Mouse (Mus musculus) midbrain, embryonic 16.5 days (tissue): Measurements from ENCODE around the gene C1qtnf7. TPM values are rescaled to one million over a fixed set of nuclear protein-coding genes. Genes with fewer than 3 reads are reported as not detected.

Experiments
- ATAC-seq: fragments of 200-750 bp; cut with Nextera tagmentation; 2 replicates; pipeline ENCODE4 v1.8.0; 2017; ENCODE audit warnings: moderate TSS enrichment
- H3K27ac ChIP-seq: fragments of 300-500 bp; sonication (generic); 2 replicates; pipeline ENCODE4 v1.5.1; 2014; ENCODE audit warnings: mild to moderate bottlenecking, low read length, mixed read lengths
- H3K27me3 ChIP-seq: fragments of 300-500 bp; sonication (generic); 2 replicates; pipeline ENCODE4 v1.6.1; 2014; ENCODE audit warnings: low read depth, low read length, mixed read lengths; ENCODE audit not compliant: control insufficient read depth, insufficient read depth
- H3K36me3 ChIP-seq: fragments of 300-500 bp; sonication (generic); 2 replicates; pipeline ENCODE4 v1.6.1; 2014; ENCODE audit warnings: mild to moderate bottlenecking, low read length, moderate library complexity, mixed read lengths; ENCODE audit not compliant: control insufficient read depth, insufficient read depth
- H3K4me1 ChIP-seq: fragments of 300-500 bp; sonication (generic); 2 replicates; pipeline ENCODE4 v1.6.1; 2014; ENCODE audit warnings: mild to moderate bottlenecking, low read length, mixed read lengths; ENCODE audit not compliant: control insufficient read depth, insufficient read depth
- H3K4me2 ChIP-seq: fragments of 300-500 bp; sonication (generic); 2 replicates; pipeline ENCODE4 v1.6.1; 2014; ENCODE audit warnings: mild to moderate bottlenecking, low read length, mixed read lengths
- H3K4me3 ChIP-seq: fragments of 300-500 bp; sonication (generic); 2 replicates; pipeline ENCODE4 v1.5.1; 2014; ENCODE audit warnings: low read depth, mild to moderate bottlenecking, low read length, moderate library complexity, mixed read lengths
- H3K9ac ChIP-seq: fragments of 300-500 bp; sonication (generic); 2 replicates; pipeline ENCODE4 v1.6.1; 2014; ENCODE audit warnings: low read depth, low read length, mixed read lengths
- H3K9me3 ChIP-seq: fragments of 300-500 bp; sonication (generic); replicated peaks from 2 replicates; pipeline ENCODE4 v1.6.1; 2014; ENCODE audit warnings: mild to moderate bottlenecking, low read length, mixed read lengths; ENCODE audit not compliant: control insufficient read depth, poor library complexity, severe bottlenecking
- WGBS: fragments of 180-500 bp; shearing (Covaris S2); extraction: QIAGEN DNeasy Blood & Tissue Kit; methylation state at CpG from one replicate; pipeline ENCODE4 v1.1.7; 2014; 5-methylcytosine and 5-hydroxymethylcytosine counted together
- polyA plus RNA-seq: library from polyadenylated mRNA; unstranded; fragments of >200 nt; fragmentation: Nextera tagmentation; extraction: Ambion mirVana; gene quantifications from 2 replicates; pipeline ENCODE4 v1.2.1, GENCODE M21; 2015

Gene C1qtnf7
- polyA plus RNA-seq, 1 experiment from 2014 or later: 1.1 TPM

DNA sequence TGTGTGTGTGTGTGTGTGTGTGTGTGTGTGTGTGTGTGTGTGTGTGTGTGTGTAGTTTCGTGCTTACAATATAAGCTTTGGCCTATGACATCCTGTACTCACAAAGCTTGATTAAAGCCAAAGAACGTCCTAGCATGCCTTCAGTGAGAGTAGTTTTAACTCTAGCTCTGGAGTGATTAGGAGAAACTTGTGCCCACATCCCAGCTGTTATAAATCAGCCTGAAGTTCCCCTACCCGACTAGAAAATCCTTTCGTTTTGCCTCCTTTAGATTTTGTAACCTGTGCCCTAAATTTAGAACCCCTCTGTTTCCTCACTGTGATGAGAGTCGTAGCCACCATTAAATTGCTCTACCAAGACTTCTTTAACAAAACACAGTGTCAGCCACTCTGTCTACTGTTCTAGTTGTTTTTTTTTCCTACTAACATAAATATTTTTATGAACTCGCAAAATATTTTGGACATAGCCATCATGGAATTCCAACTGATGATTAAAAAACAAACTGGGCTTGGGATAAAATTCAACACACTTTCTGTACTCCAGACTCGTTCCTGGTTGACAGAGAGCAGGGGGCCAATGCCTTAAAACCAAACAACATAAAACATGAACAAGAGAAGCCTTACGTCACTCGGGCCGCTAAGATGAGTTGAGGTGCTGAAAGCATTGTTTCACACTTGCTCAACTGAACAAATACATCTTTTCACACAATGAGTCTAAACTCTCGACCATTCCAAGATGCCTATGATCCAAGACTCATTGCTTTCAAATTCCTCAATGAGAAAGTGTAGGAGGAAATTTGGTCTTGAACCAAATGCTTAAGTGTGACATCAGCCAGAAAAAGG, 70.3 kb downstream of the C1qtnf7 start:
- H3K4me1 ChIP-seq: peaks cover 10% of the 10 kb centered on the region
- H3K27ac ChIP-seq: no peak overlapping the region
- H3K36me3 ChIP-seq: no peaks in the 10 kb centered on the region
- H3K27me3 ChIP-seq: no peaks in the 10 kb centered on the region
- H3K4me3 ChIP-seq: no peak overlapping the region
- 81% methylated on average over 11 of the region's 11 CpGs for WGBS
- no peak overlapping the region for H3K4me2 ChIP-seq
- no peak for ATAC-seq
- H3K9me3 ChIP-seq: no peaks in the 10 kb centered on the region
- no peak overlapping the region for H3K9ac ChIP-seq

DNA sequence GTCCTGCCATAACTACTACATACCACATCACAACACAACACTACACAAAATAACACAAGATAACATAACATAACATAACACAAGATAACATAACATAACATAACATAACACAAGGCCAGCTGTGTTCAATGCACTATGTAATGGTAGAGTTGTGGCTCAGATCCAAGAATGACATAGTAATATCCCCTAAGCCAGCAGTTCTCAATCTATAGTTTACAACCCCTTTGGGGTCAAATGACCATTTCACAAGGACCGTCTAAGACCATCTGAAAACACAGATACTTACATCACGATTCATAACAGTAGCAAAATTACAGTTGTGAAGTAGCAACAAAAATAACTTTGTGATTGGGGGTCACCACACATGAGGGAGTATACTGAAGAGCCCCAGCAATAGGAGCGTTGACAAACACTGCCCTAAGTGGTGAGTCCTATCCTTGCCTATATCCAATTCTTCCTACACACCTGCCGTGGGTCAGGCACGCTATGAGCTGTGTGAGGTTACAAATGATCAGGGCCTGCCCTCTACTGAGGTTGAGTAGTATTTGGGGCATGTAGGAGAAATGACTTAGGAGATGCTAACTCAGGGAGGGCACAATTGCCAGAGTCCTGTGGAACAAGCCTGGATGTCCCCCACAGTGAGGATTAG, 73.6 kb downstream of the C1qtnf7 start:
- Histone ChIP-seq H3K4me3 (no peak overlapping the region), H3K9ac (no peak overlapping the region), H3K27ac (no peak overlapping the region), H3K36me3 (no peaks in the 10 kb centered on the region), H3K9me3 (no peaks in the 10 kb centered on the region), H3K4me1 (peaks cover 4% of the 10 kb centered on the region; the same call in 1 of the 2 replicates), H3K4me2 (no peak overlapping the region), H3K27me3 (no peaks in the 10 kb centered on the region)
- WGBS: 71% methylated on average over 5 of the region's 5 CpGs
- ATAC-seq: no peak

DNA sequence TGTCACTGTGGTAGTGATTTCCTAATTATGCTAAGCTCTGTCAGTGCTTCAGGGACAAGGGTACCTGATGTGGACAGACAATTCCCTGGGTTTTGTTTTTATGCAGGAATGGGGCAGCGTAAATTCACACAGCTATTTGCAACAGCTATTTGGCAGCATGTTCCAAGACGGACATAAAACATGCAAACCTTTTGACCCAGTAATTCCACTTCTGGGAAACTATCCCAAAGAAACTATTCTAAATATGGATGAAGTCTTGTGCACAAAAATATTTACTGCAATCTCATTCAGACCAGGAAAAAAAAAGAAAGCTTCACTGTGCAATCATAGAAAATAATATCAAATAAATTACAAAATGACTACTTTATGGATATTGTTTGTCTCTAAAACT, 74.1 kb downstream of the C1qtnf7 start:
- H3K4me3 ChIP-seq: no peak overlapping the region
- H3K4me2 ChIP-seq: no peak overlapping the region
- no peak overlapping the region for H3K27ac ChIP-seq
- no peak for ATAC-seq
- H3K4me1 ChIP-seq: peaks cover 2% of the 10 kb centered on the region; the same call in 1 of the 2 replicates
- no peak overlapping the region for H3K9ac ChIP-seq
- 8% methylated on average over 2 of the region's 2 CpGs for WGBS
- H3K9me3 ChIP-seq: no peaks in the 10 kb centered on the region
- H3K36me3 ChIP-seq: no peaks in the 10 kb centered on the region
- no peaks in the 10 kb centered on the region for H3K27me3 ChIP-seq

DNA sequence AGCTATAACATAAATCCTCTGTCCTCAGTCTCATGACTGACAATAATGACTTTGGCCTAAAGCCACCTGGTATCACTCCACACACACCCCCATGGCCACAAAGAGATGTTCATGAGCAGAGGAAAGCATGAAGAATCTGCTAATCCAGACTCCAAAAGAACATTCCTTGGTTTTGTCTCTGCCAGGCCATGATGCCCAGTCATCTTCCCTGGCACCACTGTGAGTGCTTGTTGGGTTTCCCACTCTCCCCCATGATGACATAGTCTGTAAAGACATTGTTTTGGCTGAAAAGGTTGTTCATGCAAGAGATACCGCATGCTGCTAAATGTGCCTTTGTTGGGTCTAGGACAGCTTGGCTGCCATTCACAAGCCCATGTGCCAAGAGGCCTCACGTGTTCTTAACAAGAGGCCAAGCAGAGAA, 75.0 kb downstream of the C1qtnf7 start:
- Histone ChIP-seq H3K9me3 (no peaks in the 10 kb centered on the region), H3K27ac (no peak overlapping the region), H3K9ac (no peak overlapping the region), H3K4me3 (no peak overlapping the region), H3K27me3 (no peaks in the 10 kb centered on the region), H3K4me1 (no peaks in the 10 kb centered on the region), H3K36me3 (no peaks in the 10 kb centered on the region), H3K4me2 (no peak overlapping the region)
- WGBS: 78% methylated on average over 2 of the region's 2 CpGs
- no peak; the same call in 1 of the 2 replicates for ATAC-seq

DNA sequence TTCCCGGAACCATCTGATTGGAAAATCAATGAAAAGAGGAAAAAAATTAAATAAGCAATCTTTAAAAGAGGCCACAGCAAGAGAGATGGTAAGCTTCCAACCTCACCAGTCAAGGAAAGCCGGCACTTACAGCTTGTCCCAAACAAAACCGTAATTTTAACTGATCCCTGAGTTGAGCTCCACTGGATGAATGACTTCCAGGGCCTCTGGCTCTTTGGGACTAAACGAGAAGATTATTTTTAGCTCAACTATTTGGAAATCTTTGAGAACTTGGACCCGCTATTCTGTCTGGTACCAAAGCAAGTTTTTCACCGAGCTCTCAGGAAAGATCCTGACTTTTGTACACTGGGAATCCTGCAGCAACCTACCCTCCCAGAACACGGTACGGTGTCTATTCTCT, 86.3 kb downstream of the C1qtnf7 start:
- ATAC-seq: no peak

DNA sequence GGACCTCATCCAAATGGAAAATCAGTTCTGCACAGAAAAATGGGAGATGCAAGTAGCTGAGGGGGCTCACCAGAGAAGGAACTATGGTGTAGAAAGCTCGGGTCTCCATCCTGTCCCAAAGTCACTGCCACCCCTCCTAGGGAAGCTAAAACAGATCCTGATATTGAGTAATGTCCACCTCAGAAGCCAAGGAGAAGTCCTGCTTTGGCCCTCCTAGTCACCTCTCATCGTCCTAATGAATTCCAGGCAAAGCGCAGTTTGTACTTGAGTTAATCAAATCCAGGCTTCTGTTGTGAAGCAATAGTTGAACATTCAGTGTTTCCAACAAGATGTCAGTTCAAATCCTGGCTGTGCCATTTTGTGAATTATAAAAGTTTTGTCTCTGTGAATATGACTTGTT, 87.2 kb downstream of the C1qtnf7 start:
- WGBS: 88% methylated on average over 3 of the region's 3 CpGs
- no peak overlapping the region for H3K4me3 ChIP-seq
- H3K4me2 ChIP-seq: no peak overlapping the region
- no peaks in the 10 kb centered on the region for H3K9me3 ChIP-seq
- H3K9ac ChIP-seq: no peak overlapping the region
- H3K36me3 ChIP-seq: no peaks in the 10 kb centered on the region
- no peaks in the 10 kb centered on the region; the same call in 1 of the 2 replicates for H3K4me1 ChIP-seq
- H3K27me3 ChIP-seq: no peaks in the 10 kb centered on the region
- H3K27ac ChIP-seq: no peak overlapping the region
- ATAC-seq: no peak

More for the DNA sequence above, 86.3 kb downstream of the C1qtnf7 start:
- no peak overlapping the region for H3K9ac ChIP-seq
- H3K9me3 ChIP-seq: no peaks in the 10 kb centered on the region
- H3K27me3 ChIP-seq: no peaks in the 10 kb centered on the region
- no peaks in the 10 kb centered on the region; the same call in 1 of the 2 replicates for H3K4me1 ChIP-seq
- H3K4me3 ChIP-seq: no peak overlapping the region
- H3K4me2 ChIP-seq: no peak overlapping the region
- 90% methylated on average over 8 of the region's 8 CpGs for WGBS
- H3K27ac ChIP-seq: no peak overlapping the region
- no peaks in the 10 kb centered on the region for H3K36me3 ChIP-seq

DNA sequence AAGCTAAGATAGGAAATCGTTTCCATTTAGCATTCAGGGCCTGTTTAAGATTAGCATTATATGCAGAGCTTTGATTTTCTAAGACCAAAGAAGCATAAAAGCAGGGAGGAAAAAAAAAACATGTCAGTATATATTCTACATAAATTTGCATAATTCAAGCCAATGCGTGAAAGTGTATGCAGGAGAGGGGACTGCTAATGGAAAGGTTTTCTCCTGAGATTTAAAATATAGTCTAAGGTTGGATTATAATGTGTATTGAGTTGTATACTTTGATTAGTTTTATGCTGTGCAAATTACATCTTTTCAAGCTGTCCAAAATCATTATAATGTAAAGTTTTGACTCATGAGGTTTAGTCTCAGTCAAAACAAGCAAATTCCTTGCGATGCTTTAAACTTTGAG, 88.2 kb downstream of the C1qtnf7 start:
- 39% methylated on average over 3 of the region's 3 CpGs for WGBS
- H3K9me3 ChIP-seq: no peaks in the 10 kb centered on the region
- peak; percentile 58; the same call in 1 of the 2 replicates for ATAC-seq
- no peak overlapping the region for H3K27ac ChIP-seq
- H3K4me2 ChIP-seq: no peak overlapping the region
- H3K27me3 ChIP-seq: no peaks in the 10 kb centered on the region
- no peaks in the 10 kb centered on the region for H3K36me3 ChIP-seq
- no peak overlapping the region for H3K9ac ChIP-seq
- H3K4me3 ChIP-seq: no peak overlapping the region
- H3K4me1 ChIP-seq: no peaks in the 10 kb centered on the region; the same call in 1 of the 2 replicates

DNA sequence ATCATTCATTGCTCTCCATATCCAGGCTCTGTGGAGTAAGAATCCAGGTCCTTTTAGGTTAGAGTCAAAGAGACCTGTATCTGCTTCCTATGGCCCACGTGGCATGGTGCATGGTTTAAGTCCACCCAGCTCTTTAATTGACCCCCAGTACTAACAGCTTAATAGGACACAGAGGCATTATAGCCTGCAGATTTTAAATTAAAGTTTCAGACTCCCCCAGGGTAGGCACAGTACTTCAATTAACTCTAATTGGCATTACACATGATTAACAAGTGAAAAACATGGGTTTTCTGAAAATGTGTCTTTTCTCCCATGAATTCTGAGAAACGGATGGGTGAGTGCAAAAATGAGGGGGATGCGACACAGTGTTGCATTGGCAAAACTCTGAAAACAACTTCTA, 92.7 kb downstream of the C1qtnf7 start:
- ATAC-seq: no peak
- H3K4me2 ChIP-seq: no peak overlapping the region
- H3K36me3 ChIP-seq: no peaks in the 10 kb centered on the region
- 73% methylated on average over 3 of the region's 3 CpGs for WGBS
- no peak overlapping the region for H3K27ac ChIP-seq
- H3K4me1 ChIP-seq: no peaks in the 10 kb centered on the region; the same call in 1 of the 2 replicates
- no peaks in the 10 kb centered on the region for H3K27me3 ChIP-seq
- no peaks in the 10 kb centered on the region for H3K9me3 ChIP-seq
- H3K9ac ChIP-seq: no peak overlapping the region
- H3K4me3 ChIP-seq: no peak overlapping the region

DNA sequence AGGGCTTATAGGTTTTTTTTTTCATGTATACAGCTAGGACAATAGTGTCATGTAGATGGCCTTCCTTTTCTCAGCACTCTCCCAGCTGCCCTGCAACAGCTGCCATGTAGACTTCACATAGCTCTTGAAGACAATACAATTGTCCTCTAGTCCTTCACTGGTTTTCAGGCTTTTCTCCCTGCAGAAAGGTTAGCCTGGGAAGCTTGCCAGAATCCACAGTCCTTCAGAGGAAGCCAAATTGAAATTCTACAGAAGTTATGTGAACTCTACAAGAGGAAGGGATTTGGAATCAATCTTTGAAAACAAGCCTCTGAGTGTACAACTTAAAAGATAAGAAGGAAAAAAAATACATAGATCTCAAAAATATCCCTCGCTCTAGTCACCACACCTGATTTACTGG, 94.4 kb downstream of the C1qtnf7 start:
- Histone ChIP-seq H3K36me3 (no peaks in the 10 kb centered on the region), H3K9me3 (no peaks in the 10 kb centered on the region), H3K4me3 (no peak overlapping the region), H3K4me2 (no peak overlapping the region), H3K27me3 (no peaks in the 10 kb centered on the region), H3K9ac (no peak overlapping the region), H3K4me1 (no peaks in the 10 kb centered on the region), H3K27ac (no peak overlapping the region)
- no peak for ATAC-seq
- 83% methylated on average over 1 of the region's 1 CpGs for WGBS
